Mouse (Mus musculus) bone marrow macrophage, adult 2 months (primary cell): ENCODE data around the gene Adh1.

Source experiments
- CTCF ChIP-seq: IDR thresholded peaks from 2 replicates; pipeline ENCODE4 v1.5.1; 2012; ENCODE audit warnings: low read depth, mild to moderate bottlenecking, low read length, moderate library complexity
- POLR2A ChIP-seq: IDR thresholded peaks from 2 replicates; pipeline ENCODE4 v1.6.1; 2012; ENCODE audit warnings: mild to moderate bottlenecking, low read depth, low read length, borderline replicate concordance

DNA sequence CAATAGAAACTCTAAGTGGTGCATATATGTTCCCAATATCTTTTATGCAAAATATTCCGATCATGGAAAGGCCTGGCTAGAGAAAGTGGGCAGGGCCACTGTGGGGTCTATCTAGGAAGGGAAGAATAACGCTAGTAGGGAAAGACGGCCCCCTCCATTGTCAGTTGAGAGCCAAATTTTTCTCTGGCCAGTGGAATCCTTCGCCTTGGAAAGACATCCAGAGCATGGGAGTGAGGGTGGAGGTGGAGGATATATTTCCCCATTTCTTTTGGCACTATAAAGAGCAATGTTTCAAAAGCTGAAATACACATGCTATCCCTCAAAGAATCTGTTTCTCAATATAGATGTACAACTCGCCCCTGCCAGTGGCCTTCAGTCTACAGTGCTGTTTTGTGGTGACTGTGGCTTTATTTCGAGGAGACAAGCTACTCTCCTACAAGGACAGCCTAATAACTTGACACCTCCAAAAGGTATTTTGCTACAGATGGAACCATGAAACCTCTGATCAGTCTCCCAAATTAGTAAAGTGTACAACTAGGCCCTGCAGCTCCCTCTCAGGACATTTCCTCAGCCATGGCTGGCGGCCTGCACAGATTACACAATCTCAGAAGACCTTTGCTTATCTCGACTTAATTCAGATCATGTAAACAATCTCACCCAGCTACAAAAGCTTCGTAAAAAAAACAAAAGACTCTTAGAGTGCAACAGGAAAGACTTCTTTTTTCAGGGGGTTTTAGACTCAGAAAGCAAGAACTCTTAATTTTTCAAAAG is 4.8 kb upstream of the Adh1 start:
- TF ChIP-seq POLR2A (no peak), CTCF (no peak)
